Mouse (Mus musculus) embryonic facial prominence, embryonic 11.5 days (tissue): ENCODE results near the gene Tmem191c. TPM values are rescaled to one million over a fixed set of nuclear protein-coding genes. Genes with fewer than 3 reads are reported as not detected.

Experiments
- ATAC-seq: fragments of 200-750 bp; cut with Nextera tagmentation; replicated peaks from 2 replicates; pipeline ENCODE4 v1.8.0; 2017; ENCODE audit warnings: low read depth; ENCODE audit not compliant: insufficient number of reproducible peaks, low FRiP score, low TSS enrichment
- DNase-seq: peaks from one replicate; pipeline ENCODE4 v3.0.0-alpha.2; 2015; ENCODE audit warnings: low spot score
- H3K27ac ChIP-seq: fragments of 300-500 bp; sonication (generic); replicated peaks from 2 replicates; pipeline ENCODE4 v1.5.1; 2014; ENCODE audit warnings: mild to moderate bottlenecking, low read depth, low read length, control low read depth
- H3K27me3 ChIP-seq: fragments of 300-500 bp; sonication (generic); 2 replicates; pipeline ENCODE4 v1.6.1; 2014; ENCODE audit warnings: mild to moderate bottlenecking, low read length, moderate library complexity, mixed read lengths; ENCODE audit not compliant: control insufficient read depth, insufficient read depth
- H3K36me3 ChIP-seq: fragments of 300-500 bp; sonication (generic); replicated peaks from 2 replicates; pipeline ENCODE4 v1.6.1; 2014; ENCODE audit warnings: low read depth, mild to moderate bottlenecking, low read length, moderate library complexity, mixed read lengths; ENCODE audit not compliant: control insufficient read depth, insufficient read depth
- H3K4me1 ChIP-seq: fragments of 300-500 bp; sonication (generic); 2 replicates; pipeline ENCODE4 v1.6.1; 2014; ENCODE audit warnings: low read length, mixed read lengths; ENCODE audit not compliant: control insufficient read depth, insufficient read depth
- H3K4me2 ChIP-seq: fragments of 300-500 bp; sonication (generic); 2 replicates; pipeline ENCODE4 v1.6.1; 2014; ENCODE audit warnings: low read depth, mild to moderate bottlenecking, control low read depth, low read length, moderate library complexity
- H3K4me3 ChIP-seq: fragments of 300-500 bp; sonication (generic); 2 replicates; pipeline ENCODE4 v1.5.1; 2014; ENCODE audit warnings: low read depth, low read length, control low read depth
- H3K9ac ChIP-seq: fragments of 300-500 bp; sonication (generic); replicated peaks from 2 replicates; pipeline ENCODE4 v1.6.1; 2014; ENCODE audit warnings: mild to moderate bottlenecking, control low read depth, low read length
- H3K9me3 ChIP-seq: fragments of 300-500 bp; sonication (generic); replicated peaks from 2 replicates; pipeline ENCODE4 v1.6.1; 2016; ENCODE audit warnings: mild to moderate bottlenecking, low read length, inconsistent platforms, mixed read lengths; ENCODE audit not compliant: control insufficient read depth
- WGBS: fragments of 180-500 bp; shearing (Covaris S2); extraction: QIAGEN DNeasy Blood & Tissue Kit; methylation state at CpG from one replicate; pipeline ENCODE4 v1.1.7; 2014; 5-methylcytosine and 5-hydroxymethylcytosine counted together
- polyA plus RNA-seq: library from polyadenylated mRNA; unstranded; fragments of >200 nt; fragmentation: Nextera tagmentation; extraction: Ambion mirVana; gene quantifications from 2 replicates; pipeline ENCODE4 v1.2.1, GENCODE M21; 2014

Tmem191c gene
- polyA plus RNA-seq, 1 experiment from 2014 or later: 5.2 TPM

GRCm38 (mm10) chr16:17252841-17253240, 23.0 kb upstream of the Tmem191c start:
- H3K4me3 ChIP-seq: no peak overlapping the region
- no peaks in the 10 kb centered on the region for H3K27me3 ChIP-seq
- H3K9ac ChIP-seq: no peak overlapping the region
- no peaks in the 10 kb centered on the region for H3K9me3 ChIP-seq
- ATAC-seq: no peak
- no peak overlapping the region for H3K4me2 ChIP-seq
- no peak overlapping the region for H3K27ac ChIP-seq
- H3K36me3 ChIP-seq: peaks cover 3% of the 10 kb centered on the region
- DNase-seq: no peak
- no peaks in the 10 kb centered on the region; the same call in 1 of the 2 replicates for H3K4me1 ChIP-seq
- WGBS: 67% methylated on average over 7 of the region's 7 CpGs

DNA sequence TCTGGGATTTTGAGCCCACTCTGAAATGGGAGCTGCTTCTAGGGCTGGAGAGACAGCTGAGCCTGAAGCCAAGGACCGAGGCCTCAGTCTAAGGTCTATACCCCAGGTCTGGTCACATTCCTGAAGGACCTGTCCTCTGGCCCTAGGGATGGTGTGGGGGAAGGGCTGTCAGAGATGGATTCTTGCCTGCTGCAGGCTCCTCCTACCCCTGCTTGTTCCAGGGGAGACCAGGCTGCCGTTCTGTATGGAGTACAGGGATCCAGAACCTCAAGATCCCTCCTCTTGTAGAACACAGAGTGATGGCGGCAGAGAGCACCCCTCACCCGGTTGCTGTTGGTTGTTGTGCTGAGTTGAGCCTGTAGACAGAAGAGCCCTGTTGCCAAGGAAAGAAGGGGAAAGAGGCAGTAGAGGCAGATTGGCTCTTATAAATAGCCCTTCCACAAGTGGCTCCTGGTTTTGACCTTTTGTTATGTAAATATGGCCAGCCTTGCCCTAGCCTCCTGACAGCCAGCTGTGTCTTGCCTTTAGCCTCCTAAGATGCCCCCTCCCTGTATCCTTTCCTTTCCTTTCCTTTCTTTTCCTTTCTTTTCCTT, 21.8 kb upstream of the Tmem191c start:
- Histone ChIP-seq H3K9me3 (no peaks in the 10 kb centered on the region), H3K36me3 (peaks cover 5% of the 10 kb centered on the region), H3K4me2 (no peak overlapping the region), H3K4me1 (no peaks in the 10 kb centered on the region; the same call in 1 of the 2 replicates), H3K4me3 (no peak overlapping the region), H3K27ac (no peak overlapping the region), H3K9ac (no peak overlapping the region), H3K27me3 (no peaks in the 10 kb centered on the region)
- ATAC-seq (no peak), DNase-seq (no peak)
- WGBS: 33% methylated on average over 4 of the region's 4 CpGs

DNA sequence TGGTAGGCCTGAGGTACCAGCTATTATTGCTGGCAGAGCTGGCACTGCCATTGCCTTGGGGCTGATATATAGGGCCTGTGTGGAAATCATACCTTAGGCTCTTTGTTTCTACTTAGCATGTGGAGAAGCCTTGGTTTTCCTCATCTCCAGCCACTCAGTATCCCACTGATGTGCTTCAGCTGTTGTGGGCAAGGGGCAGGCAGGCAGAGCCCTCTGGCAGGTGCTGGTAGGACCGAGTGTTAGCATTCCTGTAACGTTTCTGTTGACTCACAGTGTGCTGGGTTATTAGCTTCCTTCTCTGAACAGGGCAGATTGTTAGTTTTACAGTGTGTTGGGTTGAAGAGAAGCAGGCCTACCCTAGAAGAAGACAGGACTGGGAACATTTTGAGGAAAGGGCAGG, 20.6 kb upstream of the Tmem191c start:
- no peaks in the 10 kb centered on the region; the same call in 1 of the 2 replicates for H3K4me1 ChIP-seq
- ATAC-seq (no peak), DNase-seq (no peak)
- no peak overlapping the region for H3K9ac ChIP-seq
- H3K9me3 ChIP-seq: no peaks in the 10 kb centered on the region
- 81% methylated on average over 2 of the region's 2 CpGs for whole genome bisulfite sequencing
- H3K36me3 ChIP-seq: peaks cover 8% of the 10 kb centered on the region
- no peaks in the 10 kb centered on the region for H3K27me3 ChIP-seq
- H3K4me3 ChIP-seq: no peak overlapping the region
- no peak overlapping the region for H3K27ac ChIP-seq
- no peak overlapping the region for H3K4me2 ChIP-seq

- H3K9me3 ChIP-seq: no peaks in the 10 kb centered on the region
- ATAC-seq: no peak
- no peak overlapping the region for H3K4me3 ChIP-seq
- WGBS: 94% methylated on average over 9 of the region's 9 CpGs
- no peak for DNase-seq
- no peak overlapping the region for H3K9ac ChIP-seq
- H3K27ac ChIP-seq: no peak overlapping the region
- no peak overlapping the region for H3K4me2 ChIP-seq
- peaks cover 8% of the 10 kb centered on the region for H3K36me3 ChIP-seq
- H3K4me1 ChIP-seq: no peaks in the 10 kb centered on the region; the same call in 1 of the 2 replicates
- H3K27me3 ChIP-seq: no peaks in the 10 kb centered on the region
These were observed 18.5 kb upstream of the Tmem191c start for GRCm38 (mm10) chr16:17257359-17257821.

DNA sequence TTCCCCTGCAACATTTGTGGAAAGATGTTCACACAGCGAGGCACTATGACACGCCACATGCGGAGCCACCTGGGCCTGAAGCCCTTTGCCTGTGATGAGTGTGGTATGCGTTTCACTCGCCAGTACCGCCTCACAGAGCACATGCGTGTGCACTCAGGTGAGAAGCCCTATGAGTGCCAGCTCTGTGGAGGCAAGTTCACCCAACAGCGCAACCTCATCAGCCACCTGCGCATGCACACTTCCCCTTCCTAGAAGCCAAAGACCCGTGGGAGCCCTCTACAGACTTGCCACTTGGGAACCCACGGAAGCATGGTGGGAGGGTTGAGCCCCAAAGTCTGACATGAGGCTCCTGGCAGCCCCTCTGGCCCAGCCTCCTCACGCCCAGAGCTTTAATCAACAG, 17.0 kb upstream of the Tmem191c start:
- H3K4me3 ChIP-seq: no peak overlapping the region
- H3K4me1 ChIP-seq: no peaks in the 10 kb centered on the region; the same call in 1 of the 2 replicates
- H3K27ac ChIP-seq: no peak overlapping the region
- H3K9ac ChIP-seq: no peak overlapping the region
- no peaks in the 10 kb centered on the region for H3K27me3 ChIP-seq
- H3K36me3 ChIP-seq: peaks cover 8% of the 10 kb centered on the region
- H3K9me3 ChIP-seq: no peaks in the 10 kb centered on the region
- DNase-seq (no peak), ATAC-seq (no peak)
- no peak overlapping the region for H3K4me2 ChIP-seq
- WGBS: 94% methylated on average over 12 of the region's 12 CpGs

- H3K27ac ChIP-seq: no peak overlapping the region
- peaks cover 8% of the 10 kb centered on the region for H3K36me3 ChIP-seq
- DNase-seq (no peak), ATAC-seq (no peak)
- no peak overlapping the region for H3K4me3 ChIP-seq
- H3K9me3 ChIP-seq: no peaks in the 10 kb centered on the region
- H3K4me2 ChIP-seq: no peak overlapping the region
- WGBS: 91% methylated on average over 1 of the region's 1 CpGs
- no peaks in the 10 kb centered on the region for H3K27me3 ChIP-seq
- H3K4me1 ChIP-seq: no peaks in the 10 kb centered on the region
- no peak overlapping the region for H3K9ac ChIP-seq
These were observed 14.5 kb upstream of the Tmem191c start for GRCm38 (mm10) chr16:17261341-17261740.

DNA sequence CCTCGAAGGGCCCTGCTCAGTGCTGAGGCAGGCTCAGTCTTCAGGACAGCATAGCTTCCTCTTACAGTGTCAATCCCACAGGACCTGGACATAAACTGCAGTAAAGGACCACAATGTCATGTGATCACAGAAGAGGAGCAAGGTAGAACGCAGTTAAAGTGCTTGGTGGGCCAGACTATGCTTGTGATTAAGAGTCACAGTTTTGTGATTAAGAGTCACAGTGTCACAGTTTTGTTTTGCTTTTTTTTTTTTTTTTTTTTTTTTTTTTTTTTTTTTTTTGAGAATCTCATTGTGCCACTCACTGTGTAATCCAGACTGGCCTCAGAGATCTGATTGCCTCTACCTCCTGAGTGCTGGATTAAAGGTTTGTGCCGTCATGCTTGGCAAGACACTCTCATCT, 9.8 kb upstream of the Tmem191c start:
- 82% methylated on average over 3 of the region's 3 CpGs for WGBS

DNA sequence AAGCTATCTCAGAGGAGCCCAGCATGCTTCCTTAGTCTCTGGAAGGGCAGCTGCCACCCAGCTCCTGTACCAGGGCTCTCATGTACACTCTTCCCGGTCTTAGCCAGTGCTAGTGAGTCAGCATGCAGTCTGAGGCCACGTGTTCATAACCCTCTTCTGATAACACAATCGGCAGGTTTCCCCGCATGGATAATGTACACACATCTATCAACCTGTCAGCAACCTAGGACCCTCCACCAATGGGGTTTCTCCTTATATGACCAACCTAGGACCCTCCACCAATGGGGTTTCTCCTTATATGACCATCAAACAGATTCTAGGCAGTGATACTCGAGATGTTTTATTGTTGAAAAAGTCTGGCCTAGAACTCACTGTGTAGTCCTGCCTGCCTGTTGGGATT, 7.9 kb upstream of the Tmem191c start:
- Histone ChIP-seq H3K9ac (no peak overlapping the region), H3K4me3 (no peak overlapping the region), H3K4me2 (no peak overlapping the region), H3K27me3 (no peaks in the 10 kb centered on the region), H3K27ac (no peak overlapping the region), H3K9me3 (peaks cover 2% of the 10 kb centered on the region; the same call in 1 of the 2 replicates), H3K4me1 (no peaks in the 10 kb centered on the region), H3K36me3 (no peaks in the 10 kb centered on the region)
- WGBS: 74% methylated on average over 5 of the region's 5 CpGs
- 0 out of 2 replicates have a peak, but pooled peaks have one; percentile 33 for ATAC-seq
- DNase-seq: no peak

More for the DNA sequence above, 9.8 kb upstream of the Tmem191c start:
- H3K4me1 ChIP-seq: no peaks in the 10 kb centered on the region
- H3K36me3 ChIP-seq: no peaks in the 10 kb centered on the region; the same call in 1 of the 2 replicates
- H3K27ac ChIP-seq: no peak overlapping the region
- peaks cover 2% of the 10 kb centered on the region; the same call in 1 of the 2 replicates for H3K9me3 ChIP-seq
- no peak overlapping the region for H3K9ac ChIP-seq
- no peaks in the 10 kb centered on the region for H3K27me3 ChIP-seq
- H3K4me2 ChIP-seq: no peak overlapping the region
- ATAC-seq: no peak
- DNase-seq: no peak
- no peak overlapping the region for H3K4me3 ChIP-seq
